Mouse (Mus musculus): ENCODE measurements around the gene Ngdn.

- TF ChIP-seq EP300 (IDR thresholded peaks at IDR 0.05; ENCODE audit: low read depth) (no peak), CTCF (IDR thresholded peaks at IDR 0.05; ENCODE audit: low read depth) (no peak)
Observed at GRCm38 (mm10) chr14:54974068-54974791, 41.0 kb upstream of the Ngdn start.
